Mouse (Mus musculus): Measurements from ENCODE around the gene Egflam.

DNA sequence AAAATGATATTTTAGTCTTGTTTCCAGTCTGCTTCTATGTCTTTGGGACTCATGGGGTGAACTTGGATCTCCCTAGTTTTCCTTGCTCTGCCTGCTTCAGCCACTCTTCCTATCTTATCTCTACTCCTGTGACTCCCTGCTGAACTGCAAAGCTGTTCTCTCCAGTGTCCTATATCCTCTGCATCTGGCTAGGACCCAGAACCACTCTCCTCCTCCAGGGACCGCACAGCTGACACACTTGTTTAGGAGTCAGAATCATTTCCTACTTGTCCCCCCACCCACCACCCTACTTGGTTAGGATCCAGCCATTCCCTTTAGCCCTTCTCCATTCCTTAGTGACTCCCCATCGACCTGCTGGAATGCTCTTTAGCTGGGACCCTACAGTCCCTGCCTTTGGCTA lies 26.1 kb upstream of the Egflam start:
- no peak for TF ChIP-seq CTCF (conservative IDR thresholded peaks at IDR 0.05 in 1 of 2, IDR thresholded peaks at IDR 0.05 in 1 of 2; ENCODE audit: low read depth in 2 of 2, low read length in 2 of 2)
- TF ChIP-seq HCFC1 (IDR thresholded peaks at IDR 0.05; ENCODE audit: low read depth, low read length): no peak
- no peak for TF ChIP-seq MAFK (IDR thresholded peaks at IDR 0.05; ENCODE audit: insufficient replicate concordance, low read length)
- TF ChIP-seq POLR2A (IDR thresholded peaks at IDR 0.05; ENCODE audit: low read depth, low read length): no peak
- no peak for TF ChIP-seq NELFE (IDR thresholded peaks at IDR 0.05; ENCODE audit: low read depth, low read length)
- no peak for TF ChIP-seq EP300 (IDR thresholded peaks at IDR 0.05; ENCODE audit: low read length)
- no peak for TF ChIP-seq MYC (IDR thresholded peaks at IDR 0.05; ENCODE audit: low read depth, low read length)
